ENCODE assay signal across 12 mouse cellular contexts in genomic region chr3:4796041-4796908, GRCm38 (mm10).
DNase-seq lines count a peak whose midpoint lies in the region; ATAC-seq and TF ChIP-seq lines count a peak whose summit lies in the region.
"Had no signal": no experiment of that assay in that cellular context is flagged by ENCODE, and none has a peak within 500 bp of the region (broad histone marks: within the 10 kb centered on the region; RNA-seq: fewer than 3 reads in every experiment).

No protein-coding gene starts in this region.

- H3K36me3 ChIP-seq in limb, embryonic 15.5 days = no peaks in the 10 kb centered on the region
- H3K36me3 ChIP-seq in lung, postnatal 0 days (ENCODE audit: insufficient read depth, low read length) = no peaks in the 10 kb centered on the region
- H3K36me3 ChIP-seq: heart, embryonic 12.5 days; kidney, embryonic 15.5 days; lung, embryonic 15.5 days had no signal

- H3K9ac ChIP-seq in limb, embryonic 15.5 days = no peak overlapping the region
- H3K9ac ChIP-seq in lung, postnatal 0 days (replicated peaks; ENCODE audit: low read depth) = no peak overlapping the region
- H3K9ac ChIP-seq: heart, embryonic 12.5 days; kidney, embryonic 15.5 days; lung, embryonic 15.5 days had no signal

- H3K27ac ChIP-seq in limb, embryonic 15.5 days = no peak overlapping the region
- H3K27ac ChIP-seq in lung, postnatal 0 days (ENCODE audit: low read length) = no peak overlapping the region
- H3K27ac ChIP-seq: kidney, embryonic 15.5 days; lung, embryonic 15.5 days had no signal

- H3K4me3 ChIP-seq in limb, embryonic 15.5 days = no peak overlapping the region
- H3K4me3 ChIP-seq in lung, postnatal 0 days (ENCODE audit: low read depth, low read length) = no peak overlapping the region
- H3K4me3 ChIP-seq: heart, embryonic 12.5 days; kidney, embryonic 15.5 days; lung, embryonic 15.5 days had no signal

- ATAC-seq in cerebellum, adult (ENCODE audit: insufficient number of reproducible peaks, low FRiP score, low TSS enrichment) = peak; percentile 36; the same call in 1 of the 2 replicates
- 0 out of 2 replicates have a peak, but pooled peaks have one; percentile 40 for ATAC-seq in limb, embryonic 15.5 days (ENCODE audit: insufficient number of reproducible peaks, low FRiP score, low TSS enrichment, low read depth)
- no peak for ATAC-seq in lung, postnatal 0 days

- TF ChIP-seq CTCF in lung, postnatal 0 days (IDR thresholded peaks at IDR 0.05) = no peak

- H3K4me1 ChIP-seq in limb, embryonic 15.5 days = no peaks in the 10 kb centered on the region
- H3K4me1 ChIP-seq in lung, postnatal 0 days (ENCODE audit: insufficient read depth, low read depth, low read length) = no peaks in the 10 kb centered on the region
- H3K4me1 ChIP-seq: heart, embryonic 12.5 days; kidney, embryonic 15.5 days; lung, embryonic 15.5 days had no signal

- no peak for TF ChIP-seq EP300 in lung, postnatal 0 days (IDR thresholded peaks at IDR 0.05)

- no peaks in the 10 kb centered on the region for H3K9me3 ChIP-seq in limb, embryonic 15.5 days
- H3K9me3 ChIP-seq in lung, postnatal 0 days (ENCODE audit: low read length) = no peaks in the 10 kb centered on the region
- H3K9me3 ChIP-seq: heart, embryonic 12.5 days; kidney, embryonic 15.5 days; lung, embryonic 15.5 days had no signal

- no peaks in the 10 kb centered on the region for H3K27me3 ChIP-seq in limb, embryonic 15.5 days
- H3K27me3 ChIP-seq in lung, postnatal 0 days (replicated peaks; ENCODE audit: insufficient read depth, low read length) = no peaks in the 10 kb centered on the region
- H3K27me3 ChIP-seq: heart, embryonic 12.5 days; kidney, embryonic 15.5 days; lung, embryonic 15.5 days had no signal

- no peak overlapping the region for H3K4me2 ChIP-seq in limb, embryonic 15.5 days
- no peak overlapping the region for H3K4me2 ChIP-seq in lung, postnatal 0 days (replicated peaks; ENCODE audit: low read depth, low read length)
- H3K4me2 ChIP-seq: heart, embryonic 12.5 days; kidney, embryonic 15.5 days; lung, embryonic 15.5 days had no signal

- 54% methylated on average over 6 of the region's 6 CpGs for WGBS in limb, embryonic 15.5 days
- 61% methylated on average over 6 of the region's 6 CpGs for WGBS in lung, postnatal 0 days

- DNase-seq in cerebellum, postnatal 14 days = no peak
- peak; percentile 14 for DNase-seq in retina, postnatal 1 day
- no peak for DNase-seq in retina, embryonic 14.5 days (ENCODE audit: low spot score)
- DNase-seq in lung, postnatal 4 days = no peak
- no peak for DNase-seq in lung, postnatal 0 days (ENCODE audit: low spot score)
- no peak for DNase-seq in urinary bladder, adult 18-20 months (ENCODE audit: low spot score in 2 of 2)
- DNase-seq: liver had no signal
